Mouse (Mus musculus): ENCODE measurements at regions not wholly inside any gene's neighbourhood (a gene's known extent, or its start where the extent isn't known, plus 50 kb on each side); places are given as distances from the start of the nearest gene placed in this dataset.
A peak's percentile ranks its signal among the peaks of the same experiment; 100 is the strongest.

DNA sequence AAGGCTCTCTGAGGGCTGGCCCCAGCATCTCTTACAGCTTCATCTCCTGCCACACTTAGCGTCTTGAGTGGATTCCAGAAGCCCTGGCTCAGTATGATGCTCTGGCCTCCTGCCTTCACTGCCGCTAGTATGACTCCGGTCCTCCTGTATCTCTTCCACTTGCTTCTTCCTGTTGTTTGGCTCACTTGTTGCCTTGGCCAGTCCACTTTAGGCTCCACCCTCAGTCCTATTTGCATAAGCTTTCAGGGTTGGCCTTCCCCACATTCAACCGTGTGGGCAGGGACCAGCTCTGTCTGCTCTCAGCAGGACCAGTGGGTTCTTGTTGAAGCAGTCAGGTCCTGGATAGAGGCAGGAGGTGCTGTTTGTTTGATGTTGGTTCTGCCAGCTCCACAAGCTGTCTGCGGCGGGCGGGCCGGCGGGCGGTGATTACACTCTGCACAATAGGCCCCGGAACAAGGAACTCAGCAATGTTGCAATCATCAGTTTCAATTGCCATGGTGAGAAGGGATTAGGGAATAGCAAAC is 232.6 kb upstream of the Chd6 start:
- DNase-seq (ENCODE audit: extremely low spot score, low spot score), result peak; percentile 51

DNA sequence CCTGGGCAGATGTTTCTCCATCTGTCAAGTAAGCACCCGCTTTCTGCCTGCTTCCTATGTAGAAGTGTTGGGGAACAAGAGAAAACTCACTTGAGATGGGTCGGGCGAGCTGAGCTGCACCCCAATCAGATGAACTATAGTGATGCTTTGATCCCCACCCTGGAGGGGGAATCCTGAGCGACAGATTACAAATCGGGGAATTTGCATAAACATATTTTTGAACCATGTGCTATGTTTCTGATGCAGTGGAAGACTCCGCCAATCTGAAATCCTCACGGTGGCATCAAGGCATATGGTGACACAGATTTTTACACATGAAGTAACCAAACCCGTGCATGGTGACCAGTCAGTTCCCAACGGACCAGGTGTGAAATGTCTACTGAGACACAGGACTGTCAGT is 231.4 kb upstream of the Chd6 start:
- DNase-seq (ENCODE audit: extremely low spot score, low spot score), result no peak

DNA sequence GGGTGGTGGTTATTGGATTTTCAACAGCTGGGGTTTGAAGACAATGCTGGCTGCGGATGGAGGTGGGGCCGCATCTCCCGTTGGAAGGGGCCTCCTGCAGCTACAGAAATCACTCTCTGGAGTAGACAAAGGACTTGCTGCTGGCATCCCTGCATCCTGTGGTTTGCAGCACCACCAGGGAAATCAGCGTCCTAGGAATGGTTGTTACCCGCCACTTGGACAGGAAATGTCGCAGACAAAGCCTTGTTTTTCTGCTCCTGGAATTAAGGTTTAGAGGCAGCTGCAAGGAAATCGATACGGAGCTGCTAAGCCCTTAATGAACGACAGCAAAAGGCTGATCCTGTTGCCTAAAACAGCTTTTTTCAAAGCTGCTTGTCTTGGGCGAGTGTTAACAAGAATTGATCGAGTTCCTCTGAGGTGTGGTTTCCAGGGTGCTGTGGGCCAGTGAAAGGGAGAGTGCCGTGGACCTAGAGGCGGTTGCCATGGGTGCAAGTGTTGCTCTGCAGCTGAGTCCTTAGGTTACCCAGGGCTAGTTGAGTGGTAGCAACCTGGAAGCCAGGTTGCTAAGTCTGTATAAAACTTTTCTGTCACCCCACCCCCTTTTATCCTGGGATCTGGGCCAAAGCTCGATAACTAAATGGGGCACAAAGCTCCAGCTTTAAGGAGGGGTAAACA is 230.6 kb upstream of the Chd6 start:
- DNase-seq (ENCODE audit: extremely low spot score, low spot score), result peak; percentile 43

DNA sequence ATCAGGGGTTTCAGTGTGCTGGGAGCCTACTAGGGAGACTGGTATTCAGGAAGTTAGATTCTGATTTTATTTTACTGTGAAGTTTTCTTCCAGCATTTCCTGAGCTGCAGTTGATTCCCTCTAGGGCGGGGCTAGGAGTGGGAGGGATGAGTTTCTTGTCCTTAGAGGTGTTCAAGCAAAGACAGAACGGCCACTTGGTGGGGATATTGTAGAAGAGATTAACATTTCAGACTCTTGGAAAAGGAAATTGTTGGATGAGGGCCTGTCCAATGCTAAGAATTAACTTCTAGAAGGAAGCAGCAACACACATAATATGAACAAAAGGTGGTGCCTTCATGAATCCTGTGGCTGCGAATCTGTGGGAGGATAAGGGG is 230.1 kb upstream of the Chd6 start:
- no peak for DNase-seq (ENCODE audit: extremely low spot score, low spot score)

DNA sequence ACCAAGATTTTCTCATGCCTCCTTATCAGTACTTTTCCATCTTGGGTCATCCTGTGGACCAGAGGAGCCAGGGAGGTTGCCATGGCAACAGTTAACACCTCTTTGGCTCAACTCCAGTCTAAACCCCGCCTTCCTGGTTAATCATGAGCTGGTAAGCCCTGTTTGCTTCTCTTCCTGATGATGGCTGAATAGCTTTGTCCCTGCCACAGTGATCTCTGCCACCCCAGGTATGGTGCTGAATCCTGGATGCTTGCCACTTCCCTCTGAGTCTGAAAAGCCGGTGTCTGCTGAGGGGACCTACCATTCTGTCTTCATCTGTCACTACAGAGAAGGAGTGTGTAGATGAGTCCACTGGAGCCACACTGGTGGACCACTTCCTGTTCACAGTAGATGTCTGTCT is 223.8 kb upstream of the Chd6 start:
- no peak for DNase-seq (ENCODE audit: extremely low spot score, low spot score)

DNA sequence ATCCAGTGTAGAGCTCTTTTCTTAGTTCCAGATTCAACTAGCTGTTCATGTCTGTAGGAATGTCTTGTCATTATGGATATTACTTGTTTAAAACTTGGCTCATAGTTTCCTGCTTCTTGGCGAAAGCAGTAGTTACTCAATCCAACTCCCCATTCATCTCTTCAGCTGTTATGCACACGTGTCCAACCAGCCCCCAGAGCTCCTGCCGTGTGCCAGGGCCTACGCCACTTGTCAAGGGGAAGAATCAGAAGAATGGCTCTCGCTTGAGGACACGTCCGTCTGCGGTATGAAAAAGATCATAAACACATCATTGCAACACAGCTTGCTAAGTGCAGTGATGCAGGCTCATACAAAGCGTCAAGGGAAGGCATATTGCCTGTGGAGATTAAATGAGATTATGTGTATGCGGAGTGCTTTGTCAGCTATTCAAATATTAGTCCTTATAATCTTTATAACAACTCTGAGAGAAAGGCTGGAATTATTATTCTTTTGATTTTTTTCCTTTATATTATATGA is 223.0 kb upstream of the Chd6 start:
- no peak for DNase-seq (ENCODE audit: extremely low spot score, low spot score)

DNA sequence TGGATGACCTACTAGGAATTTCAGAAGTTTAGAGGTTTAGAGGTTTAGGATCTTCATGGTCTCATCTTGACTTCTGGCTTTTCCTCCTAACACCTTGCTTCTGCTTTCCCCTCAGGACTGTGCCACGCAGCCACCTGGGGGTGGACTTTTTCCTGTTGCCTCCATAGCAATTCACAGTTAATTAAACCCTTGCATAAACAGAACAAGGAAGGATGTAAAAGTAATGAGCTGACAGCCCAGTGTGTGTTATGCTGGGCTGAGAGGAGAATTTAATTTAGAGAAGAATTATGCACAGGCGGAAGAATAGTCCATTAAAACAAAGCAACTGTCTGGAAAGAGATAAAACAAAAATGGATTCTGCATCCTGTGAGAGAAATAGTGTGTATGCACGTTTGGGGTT is 193.9 kb upstream of the Chd6 start:
- no peak for DNase-seq (ENCODE audit: extremely low spot score, low spot score)

DNA sequence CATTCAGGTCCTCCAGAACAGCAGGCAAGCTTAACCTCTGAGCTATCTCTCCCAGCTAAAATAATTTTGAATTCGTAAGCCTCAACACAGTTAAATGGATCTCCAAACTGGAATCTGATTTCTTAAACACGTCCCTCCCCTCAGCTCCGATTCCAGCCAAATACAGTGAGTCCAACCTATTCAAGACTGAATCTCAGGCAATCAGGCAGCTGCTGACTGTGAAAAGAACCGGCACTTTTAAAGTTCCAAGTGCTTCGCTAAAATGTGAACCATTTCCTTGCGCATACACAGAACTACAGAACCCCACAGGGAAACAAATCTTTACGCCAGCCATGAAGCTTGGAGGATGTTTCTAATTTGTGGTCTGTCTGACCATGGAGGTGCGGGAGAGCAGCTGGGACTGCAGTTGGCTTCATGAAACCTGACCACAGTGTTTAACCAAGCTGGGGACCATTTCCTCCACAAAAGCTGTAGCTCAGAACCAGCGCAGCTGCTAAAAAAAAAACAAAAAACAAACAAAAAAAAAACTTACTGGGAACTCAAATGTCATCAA is 160.1 kb upstream of the Chd6 start:
- no peak for DNase-seq (ENCODE audit: extremely low spot score, low spot score)

DNA sequence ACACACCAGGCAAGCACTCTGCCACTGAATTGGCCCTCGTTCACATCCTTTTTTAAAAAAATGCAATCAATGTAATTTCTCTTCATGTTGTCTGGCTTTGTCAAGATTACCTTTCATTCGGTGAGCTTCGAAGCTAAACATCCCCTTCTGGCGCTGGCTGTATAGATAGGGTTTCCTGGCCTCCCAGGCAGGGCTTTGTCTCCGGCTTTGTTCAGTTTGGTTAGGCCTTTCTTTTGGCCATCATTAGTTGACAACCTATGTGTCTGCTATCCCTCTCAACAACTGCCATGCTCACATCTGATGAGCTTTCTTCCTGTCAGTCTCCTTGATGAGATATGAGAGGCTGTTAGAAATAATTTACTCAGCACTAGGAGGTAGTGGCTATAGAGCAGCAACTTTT is 157.6 kb upstream of the Chd6 start:
- DNase-seq (ENCODE audit: extremely low spot score, low spot score), result no peak

DNA sequence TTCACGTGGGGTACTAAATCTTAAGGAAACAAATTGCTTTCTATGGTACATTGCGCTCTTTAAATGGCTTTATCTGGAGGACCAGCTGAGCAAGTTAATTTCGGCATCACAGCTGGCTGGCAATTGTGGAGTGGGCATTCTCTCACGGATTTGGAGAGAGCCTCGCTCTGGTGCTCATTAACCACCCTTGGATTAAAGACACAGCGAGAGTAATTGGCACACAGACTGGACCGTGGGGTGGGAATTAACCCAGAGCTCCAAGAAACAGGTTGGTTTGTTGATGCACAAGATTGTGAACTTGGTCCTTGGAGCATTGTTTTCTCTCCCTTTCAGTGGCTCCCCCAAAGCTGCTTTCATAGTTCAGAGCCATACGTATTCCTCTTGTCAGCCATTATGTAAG is 156.3 kb upstream of the Chd6 start:
- DNase-seq (ENCODE audit: extremely low spot score, low spot score), result no peak

DNA sequence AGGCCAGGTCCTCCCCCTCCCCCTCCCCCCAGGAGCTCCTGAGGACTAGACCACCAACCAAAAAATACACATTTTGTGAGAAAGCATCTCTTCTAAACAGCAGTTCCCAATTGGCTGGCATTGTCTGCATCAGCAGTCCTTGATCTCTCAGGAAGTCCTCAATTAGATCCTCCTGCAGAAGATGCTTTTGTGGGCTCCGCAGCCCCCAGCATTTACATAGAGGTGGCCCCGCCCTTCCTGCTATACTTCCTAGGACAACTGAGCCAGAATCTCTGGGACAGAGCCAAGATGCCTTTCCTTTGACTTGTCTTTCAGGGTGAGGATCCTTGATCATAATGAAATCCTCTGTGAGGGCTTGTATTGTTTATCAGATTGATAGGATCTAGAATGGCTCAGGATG is 143.9 kb upstream of the Chd6 start:
- DNase-seq (ENCODE audit: extremely low spot score, low spot score), result no peak

DNA sequence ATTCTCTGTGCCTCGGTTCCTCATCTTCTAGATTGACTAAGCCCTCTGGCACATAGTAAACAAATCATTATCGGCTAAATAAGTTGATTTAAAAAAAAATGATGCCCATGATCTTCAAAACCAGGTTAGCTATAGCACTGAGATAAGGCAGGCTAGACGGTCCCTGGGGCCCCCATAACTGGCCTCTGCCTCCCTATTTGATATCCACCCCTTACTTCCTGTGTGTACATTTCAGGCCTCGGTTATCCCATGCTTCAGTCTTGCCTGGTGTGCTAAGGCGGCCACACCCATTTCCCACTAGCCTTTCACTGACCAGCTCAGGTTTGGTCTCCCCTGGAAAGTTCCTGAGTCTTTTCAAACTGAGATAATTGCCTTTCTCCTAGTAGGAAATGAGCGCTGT is 132.8 kb upstream of the Chd6 start:
- DNase-seq (ENCODE audit: extremely low spot score, low spot score), result no peak

DNA sequence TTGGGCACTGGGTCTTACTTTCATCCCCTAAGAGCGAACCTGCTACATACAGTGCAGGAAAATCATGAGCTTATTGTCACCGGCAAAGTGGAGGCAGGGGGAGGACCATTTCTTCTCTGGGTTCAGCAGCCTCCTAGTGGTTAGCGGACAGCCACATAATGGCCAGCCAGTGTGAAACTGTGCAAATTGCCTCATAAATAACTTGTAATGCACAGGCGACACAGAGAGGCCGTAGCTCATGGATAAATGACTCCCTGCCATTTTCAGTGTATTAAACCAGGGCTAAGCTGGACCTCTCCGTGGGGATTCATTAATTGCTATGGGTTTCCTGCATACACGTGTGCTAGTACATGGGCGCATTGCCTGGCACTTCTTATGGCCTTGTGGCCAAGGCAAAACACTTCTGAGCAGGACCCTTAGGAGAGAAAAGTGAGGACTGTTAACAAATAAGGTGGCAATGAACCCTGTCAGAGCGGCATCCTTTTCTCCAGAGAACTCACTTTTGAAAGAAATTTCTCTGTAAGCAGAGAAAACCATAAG is 128.5 kb upstream of the Chd6 start:
- no peak for DNase-seq (ENCODE audit: extremely low spot score, low spot score)

DNA sequence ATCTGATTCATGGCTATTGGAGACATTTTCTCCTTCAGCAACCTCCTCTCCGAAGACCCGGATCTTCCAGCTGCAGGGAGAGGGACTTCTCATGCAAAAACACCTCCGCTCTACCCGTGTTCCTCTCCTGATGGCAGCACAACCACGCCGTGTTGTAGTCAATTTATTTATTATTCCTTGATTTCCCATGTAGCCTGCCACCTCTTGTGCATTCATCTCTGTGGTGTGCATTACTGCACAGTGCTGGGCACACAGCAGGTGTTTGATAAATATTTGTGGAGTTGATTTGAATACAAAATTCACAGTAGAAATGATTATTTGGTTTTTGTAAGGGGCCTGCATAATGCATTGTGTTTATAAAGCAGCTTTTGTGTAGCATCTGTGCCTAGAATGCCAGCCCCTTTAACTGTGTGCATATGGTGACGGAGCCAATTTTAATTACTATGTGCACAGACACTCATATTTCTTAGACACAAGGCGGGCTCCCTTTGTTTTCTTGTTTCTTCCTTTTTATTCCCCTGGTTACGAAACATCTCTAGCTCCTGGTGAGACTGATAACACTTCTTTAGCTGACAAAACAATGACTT is 124.4 kb upstream of the Chd6 start:
- no peak for DNase-seq (ENCODE audit: extremely low spot score, low spot score)

DNA sequence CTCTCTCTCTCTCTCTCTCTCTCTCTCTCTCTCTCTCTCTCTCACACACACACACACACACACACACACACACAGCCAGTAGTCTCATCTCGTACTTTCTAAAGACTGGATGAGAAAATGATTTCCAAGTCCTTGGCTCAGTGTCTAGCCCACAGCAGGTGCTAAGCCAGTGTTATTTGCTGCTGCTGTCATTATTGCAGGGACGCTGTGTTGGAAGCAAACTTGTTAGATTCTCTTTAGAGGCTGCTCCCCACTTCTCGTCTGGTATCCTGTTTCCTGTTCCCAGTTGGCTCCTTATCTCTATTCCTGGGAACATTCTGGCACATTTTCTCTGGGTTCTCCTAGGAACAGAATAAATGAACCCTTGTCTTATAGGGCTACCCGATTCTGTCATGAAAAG is 122.5 kb upstream of the Chd6 start:
- DNase-seq (ENCODE audit: extremely low spot score, low spot score), result no peak

DNA sequence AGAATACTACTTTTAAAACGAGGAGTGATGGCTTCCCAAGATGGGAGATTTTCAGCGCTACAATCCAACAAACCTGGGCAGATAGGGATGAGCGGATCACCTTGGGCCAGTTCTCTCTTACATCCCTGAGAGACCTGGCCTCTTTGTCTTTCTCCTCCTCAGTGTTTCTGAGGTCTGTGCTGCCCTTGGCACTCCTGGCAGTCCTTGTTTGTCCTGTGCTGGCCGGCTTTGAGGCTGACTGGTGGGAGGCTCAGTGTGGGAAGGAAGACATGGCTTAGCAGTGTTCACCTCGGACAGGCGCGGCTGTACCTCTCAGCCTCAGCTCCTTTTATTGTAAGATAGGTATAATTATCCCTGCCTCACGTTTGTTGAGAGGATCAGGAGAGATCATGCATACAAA is 106.9 kb upstream of the Chd6 start:
- DNase-seq (ENCODE audit: extremely low spot score, low spot score), result no peak

DNA sequence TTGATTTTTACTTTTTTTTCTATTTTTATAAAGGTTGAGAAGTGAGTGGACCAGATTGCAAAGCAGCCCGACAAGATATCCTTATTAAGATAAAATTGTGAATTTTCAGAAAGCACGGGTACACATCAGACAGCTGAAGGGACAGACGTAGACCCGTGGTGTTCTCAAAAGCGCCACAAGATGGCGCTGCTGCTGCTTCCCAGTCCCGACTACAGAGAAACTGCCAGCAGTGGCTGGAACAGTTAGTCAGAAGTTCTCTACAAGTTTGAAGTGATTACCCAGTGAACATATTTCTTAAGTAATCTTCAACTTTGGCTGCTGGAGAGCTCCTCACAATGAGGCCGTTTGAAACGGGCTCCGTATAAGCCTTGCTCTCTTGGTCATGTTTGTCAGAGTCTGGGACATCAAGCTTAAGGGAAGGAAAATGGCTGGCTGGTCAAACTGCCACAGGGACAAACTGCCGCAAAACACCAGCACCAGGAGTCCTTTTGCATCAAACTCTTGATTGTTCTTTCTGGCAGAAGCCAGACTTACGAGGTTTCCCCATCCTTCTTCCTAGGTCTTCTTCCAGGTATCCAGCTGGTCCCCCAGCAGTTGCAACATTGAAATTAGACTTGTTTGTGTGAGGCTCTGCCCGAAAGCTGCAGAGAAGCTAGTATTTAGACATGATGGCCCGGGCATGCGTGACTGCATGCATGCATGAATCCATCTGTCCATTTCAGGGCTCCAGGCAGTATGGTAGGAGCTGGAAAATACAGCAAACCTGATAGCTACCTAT is 106.0 kb upstream of the Chd6 start:
- peak; percentile 74 for DNase-seq (ENCODE audit: extremely low spot score, low spot score)

DNA sequence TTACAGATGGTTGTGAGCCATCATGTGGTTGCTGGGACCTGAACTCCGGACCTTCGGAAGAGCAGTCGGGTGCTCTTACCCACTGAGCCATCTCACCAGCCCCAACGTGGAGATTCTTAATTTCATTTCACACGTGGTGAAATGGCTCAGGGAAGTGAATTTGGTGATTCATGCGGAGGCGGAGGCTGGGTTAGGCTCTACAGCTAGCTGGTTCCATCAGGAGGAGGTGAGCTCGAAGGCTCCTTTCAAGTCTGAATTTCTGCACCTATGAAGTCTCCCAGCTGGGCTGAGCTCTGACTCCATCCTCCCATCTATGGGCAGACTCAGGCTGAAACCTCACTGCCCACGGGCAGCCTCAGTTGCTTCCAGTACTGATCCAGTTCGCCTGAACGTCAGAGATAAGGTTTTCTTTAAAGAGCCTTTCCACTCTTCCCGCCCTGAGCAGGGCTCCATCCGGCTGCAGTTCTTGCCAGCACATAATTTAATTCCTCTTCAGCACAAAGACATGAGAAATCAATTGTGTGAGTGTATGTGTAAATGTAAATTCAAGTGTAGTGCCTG is 103.5 kb upstream of the Chd6 start:
- DNase-seq (ENCODE audit: extremely low spot score, low spot score), result no peak

DNA sequence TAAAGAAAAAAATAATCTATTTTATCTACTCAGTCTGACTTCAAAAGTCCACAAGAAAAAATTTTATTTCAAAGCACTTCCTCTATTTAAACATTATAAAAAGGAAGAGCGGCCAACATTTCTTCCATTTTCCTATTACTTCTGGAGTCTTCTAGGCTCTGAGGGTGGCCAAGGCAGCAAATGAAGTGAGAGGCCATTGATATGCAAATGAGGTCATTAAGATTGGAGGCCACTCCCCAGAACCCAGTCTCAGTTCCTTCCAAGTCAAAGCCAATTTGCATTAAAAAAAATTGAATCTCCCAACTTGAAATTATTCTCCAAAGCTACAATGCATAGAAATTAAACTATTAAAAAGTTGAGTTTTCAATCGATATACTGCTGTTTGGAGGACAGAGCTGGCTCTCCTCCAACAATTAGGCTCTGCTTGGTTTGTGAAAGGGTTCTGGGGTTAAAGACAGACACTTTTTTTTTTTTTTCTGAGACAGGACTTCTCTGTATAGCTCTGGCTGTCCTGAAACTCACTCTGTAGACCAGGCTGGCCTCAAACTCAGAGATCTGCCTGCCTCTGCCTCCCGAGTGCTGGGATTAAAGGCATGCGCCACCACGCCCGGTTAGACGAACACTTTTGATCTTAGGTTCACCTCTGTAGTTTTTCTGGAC is 88.0 kb upstream of the Chd6 start:
- DNase-seq (ENCODE audit: extremely low spot score, low spot score), result no peak

DNA sequence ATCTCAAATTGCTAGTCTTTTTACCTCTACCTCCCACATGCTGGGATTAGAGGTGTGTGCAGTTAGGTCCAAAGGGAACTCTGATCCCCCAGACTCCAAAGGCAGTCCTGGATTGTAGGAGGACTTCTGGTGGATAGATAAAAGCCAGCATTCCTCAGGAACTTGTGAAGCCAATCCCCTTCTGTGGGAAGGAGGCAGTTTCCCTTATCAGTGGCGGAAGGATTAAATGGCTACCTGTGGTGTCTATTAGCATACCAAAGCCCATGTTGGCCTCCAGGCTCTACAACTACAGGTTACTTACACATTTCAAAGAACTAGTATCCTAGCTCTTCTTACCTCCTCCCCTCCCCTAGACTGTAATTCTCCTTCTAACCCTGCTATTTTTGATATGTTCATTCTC is 78.6 kb upstream of the Chd6 start:
- DNase-seq (ENCODE audit: extremely low spot score, low spot score), result no peak

DNA sequence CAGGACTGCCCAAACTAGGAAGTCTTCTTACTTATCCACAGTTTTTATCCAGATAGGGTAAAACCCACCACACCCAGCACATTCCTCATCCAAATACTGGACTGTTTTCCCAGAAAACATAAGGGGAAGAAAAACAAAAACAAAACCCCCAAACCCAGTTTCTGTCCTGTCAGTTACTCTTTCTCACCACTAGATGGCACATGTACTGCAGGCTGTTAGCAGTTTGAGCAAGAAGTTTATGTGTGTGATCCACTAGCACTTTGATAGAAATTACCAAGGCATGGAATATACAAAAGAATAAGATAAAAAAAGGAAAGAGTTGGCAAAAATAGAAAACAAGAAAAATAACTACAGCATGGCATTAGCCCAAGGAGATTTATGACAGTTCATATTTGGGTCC is 76.2 kb upstream of the Chd6 start:
- no peak for DNase-seq (ENCODE audit: extremely low spot score, low spot score)

Data from neural tube, embryonic 10.5 days (tissue).